Mouse (Mus musculus): Measurements from ENCODE around the gene Mtr.

Mtr gene

GRCm38 (mm10) chr13:12257391-12258380 lies at the start of gene Mtr:
Gene Mtr (minus strand): TSS chr13:12258113.
- peak; percentile 92 for DNase-seq (ENCODE audit: low spot score)

DNA sequence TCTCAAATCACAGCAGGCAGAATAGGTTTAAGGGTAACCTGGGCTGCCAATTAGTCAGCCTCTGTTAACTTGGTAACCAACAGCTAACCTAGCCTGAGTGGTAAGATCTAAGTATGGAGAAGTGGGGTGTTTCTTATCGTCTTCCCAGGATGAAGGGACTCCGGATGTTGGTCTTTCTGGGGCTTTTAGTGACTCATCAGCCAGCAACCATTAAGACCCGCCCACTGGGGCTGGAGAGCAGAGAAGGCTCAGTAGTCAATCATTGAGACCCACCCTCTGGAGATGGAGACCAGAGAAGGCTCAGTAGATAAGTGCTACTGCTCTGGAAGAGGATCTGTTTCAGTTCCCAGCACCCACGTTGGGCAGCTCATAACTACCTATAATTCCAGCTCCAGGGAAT lies 49.4 kb upstream of the Mtr start:
- DNase-seq (ENCODE audit: low spot score): no peak

DNA sequence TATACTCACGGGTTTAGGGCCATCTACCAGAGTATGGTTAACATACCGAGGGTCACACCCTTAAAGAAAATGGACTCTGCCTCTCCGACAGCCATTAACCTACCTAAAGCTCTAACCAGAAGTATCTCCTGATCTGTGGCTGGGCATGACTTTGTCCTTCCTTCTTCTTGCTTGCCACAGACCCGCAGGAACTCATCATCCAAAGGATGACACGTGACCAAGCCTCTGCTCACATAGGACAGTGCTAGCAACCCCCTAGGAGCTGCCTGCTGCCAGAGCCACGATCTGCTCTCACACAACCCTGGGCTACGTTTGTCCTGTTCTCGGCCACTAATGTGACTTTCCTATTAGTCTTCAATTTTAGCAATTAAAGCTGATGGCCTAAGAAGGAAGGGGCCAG lies 47.6 kb upstream of the Mtr start:
- DNase-seq (ENCODE audit: low spot score): no peak

DNA sequence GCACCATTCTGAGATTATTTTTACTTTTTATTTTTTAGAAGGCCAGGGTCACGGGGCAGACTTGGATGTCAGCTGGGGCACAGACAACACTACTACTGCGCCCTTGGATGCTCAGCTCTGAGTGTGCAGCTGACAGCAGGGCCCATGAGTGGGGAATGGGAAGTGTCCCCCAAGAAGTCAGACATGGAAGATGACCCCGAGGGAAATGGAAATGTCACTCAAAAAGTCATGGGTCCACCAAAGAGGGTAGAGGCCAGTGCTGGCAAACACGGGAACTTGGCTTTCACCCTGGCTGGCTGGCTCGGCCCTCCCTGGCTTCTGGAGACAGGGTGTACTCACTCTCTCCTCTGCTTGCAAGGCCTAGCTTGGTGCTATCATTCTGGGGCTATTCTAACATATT lies 47.1 kb upstream of the Mtr start:
- no peak for DNase-seq (ENCODE audit: low spot score)

GRCm38 (mm10) chr13:12297777-12298176 lies 39.9 kb upstream of the Mtr start:
- DNase-seq (ENCODE audit: low spot score): no peak

GRCm38 (mm10) chr13:12296701-12297100 lies 38.8 kb upstream of the Mtr start:
- DNase-seq (ENCODE audit: low spot score): no peak

DNA sequence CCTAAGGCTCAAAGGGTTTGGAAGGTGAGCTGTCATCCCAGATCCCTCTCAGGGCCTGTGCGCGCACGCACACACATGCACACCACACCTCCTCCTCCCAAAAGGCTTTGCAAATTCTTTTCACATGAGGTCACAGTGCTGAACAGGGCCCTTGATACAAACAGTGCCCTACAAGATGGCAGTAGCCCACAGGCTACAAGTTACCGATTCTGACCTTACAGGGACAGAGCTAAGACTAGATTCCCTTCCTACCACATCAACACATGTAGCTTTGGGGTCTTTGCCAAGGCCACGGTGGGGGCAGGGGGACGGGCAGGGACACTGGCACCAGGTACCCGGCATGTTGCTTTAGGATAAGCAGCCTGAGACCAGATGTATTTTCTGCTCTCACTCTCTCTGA lies 35.9 kb upstream of the Mtr start:
- DNase-seq (ENCODE audit: low spot score): no peak

GRCm38 (mm10) chr13:12290700-12291099 lies 32.8 kb upstream of the Mtr start:
- DNase-seq (ENCODE audit: low spot score): no peak

DNA sequence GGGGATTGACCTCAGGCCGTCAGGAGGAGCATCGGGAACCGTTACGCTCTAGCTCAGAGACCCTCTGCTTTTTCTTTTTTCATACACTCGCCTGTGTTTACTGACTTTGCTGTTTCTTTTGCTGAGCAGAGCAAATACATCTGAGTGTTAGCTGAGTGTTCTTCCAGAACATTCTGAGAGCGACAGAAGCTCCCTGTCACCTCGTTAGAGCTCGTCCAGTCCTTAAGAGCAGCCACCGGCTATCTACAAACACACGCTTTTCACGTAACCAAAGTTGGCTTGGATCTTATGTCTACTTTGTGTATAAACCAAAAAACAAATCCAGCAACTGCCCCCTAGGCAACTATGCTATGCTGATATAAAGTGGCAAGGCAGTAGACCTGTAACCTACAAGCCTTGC lies 26.6 kb upstream of the Mtr start:
- DNase-seq (ENCODE audit: low spot score): no peak

GRCm38 (mm10) chr13:12283826-12284225 lies 25.9 kb upstream of the Mtr start:
- DNase-seq (ENCODE audit: low spot score): no peak

DNA sequence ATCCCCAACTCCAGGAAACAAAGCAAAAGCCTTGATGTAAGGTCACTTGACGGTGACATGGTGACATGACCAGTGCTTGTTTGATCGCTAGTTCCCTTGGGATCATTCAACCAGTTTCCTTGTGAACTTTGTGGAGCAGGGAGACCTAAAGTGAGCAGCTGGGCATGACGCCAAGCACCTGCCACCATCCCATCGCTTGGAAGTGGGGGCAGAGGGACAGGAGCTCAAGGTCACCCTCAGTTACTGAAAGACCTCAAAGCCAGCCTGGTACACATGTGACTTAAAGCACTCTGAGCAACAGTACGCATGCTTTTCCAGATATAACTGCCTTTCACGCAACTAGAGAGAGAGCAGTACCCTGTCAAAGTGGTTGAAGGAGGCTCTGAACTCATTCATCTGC lies 16.8 kb upstream of the Mtr start:
- no peak for DNase-seq (ENCODE audit: low spot score)

GRCm38 (mm10) chr13:12274220-12274619 lies 16.3 kb upstream of the Mtr start:
- no peak for DNase-seq (ENCODE audit: low spot score)

- DNase-seq (ENCODE audit: low spot score): no peak
Observed at GRCm38 (mm10) chr13:12272953-12273352, 15.0 kb upstream of the Mtr start.

DNA sequence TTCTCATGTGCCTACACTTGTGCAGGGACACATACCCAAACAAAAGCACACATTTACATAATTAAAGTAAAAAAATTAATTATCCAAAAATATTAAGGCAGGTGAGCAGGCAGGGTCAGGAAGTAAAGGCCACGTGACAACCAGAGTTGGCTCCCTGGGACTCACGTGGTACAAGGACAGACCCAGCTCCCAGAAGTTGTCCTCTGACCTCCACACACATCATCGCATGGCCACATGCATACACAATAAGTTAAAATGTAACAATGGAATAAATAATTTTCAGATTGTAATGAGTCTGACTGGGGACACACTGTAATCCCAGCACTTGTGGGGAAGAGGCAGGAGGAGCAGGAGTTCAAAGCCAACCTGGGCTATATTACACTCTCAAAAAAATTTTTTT lies 10.1 kb upstream of the Mtr start:
- DNase-seq (ENCODE audit: low spot score): no peak

- DNase-seq (ENCODE audit: low spot score): no peak
Observed at GRCm38 (mm10) chr13:12267097-12267496, 9.2 kb upstream of the Mtr start.

DNA sequence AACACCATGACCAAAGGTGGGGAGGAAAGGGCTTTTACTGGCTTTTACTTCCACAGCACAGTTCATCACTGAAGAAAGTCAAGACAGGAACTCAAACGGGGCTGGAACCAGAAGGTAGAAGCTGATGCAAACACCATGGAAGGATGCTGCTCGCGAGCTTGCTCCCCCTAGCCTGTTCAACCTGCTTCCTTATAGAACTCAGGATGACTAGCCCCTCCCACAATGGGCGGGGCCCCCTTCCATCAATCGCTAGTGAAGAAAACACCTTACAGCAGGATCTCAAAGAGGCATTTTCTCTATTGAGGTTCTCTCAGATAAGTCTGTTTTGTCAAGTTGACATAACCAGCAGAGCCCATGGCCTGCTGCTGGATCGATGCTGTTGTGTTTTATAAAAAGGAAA lies 6.1 kb upstream of the Mtr start:
- no peak for DNase-seq (ENCODE audit: low spot score)

- no peak for DNase-seq (ENCODE audit: low spot score)
Observed at GRCm38 (mm10) chr13:12261505-12261904, 3.6 kb upstream of the Mtr start.

GRCm38 (mm10) chr13:12256871-12257390 lies 982 bp downstream of the Mtr start:
- no peak for DNase-seq (ENCODE audit: low spot score)

DNA sequence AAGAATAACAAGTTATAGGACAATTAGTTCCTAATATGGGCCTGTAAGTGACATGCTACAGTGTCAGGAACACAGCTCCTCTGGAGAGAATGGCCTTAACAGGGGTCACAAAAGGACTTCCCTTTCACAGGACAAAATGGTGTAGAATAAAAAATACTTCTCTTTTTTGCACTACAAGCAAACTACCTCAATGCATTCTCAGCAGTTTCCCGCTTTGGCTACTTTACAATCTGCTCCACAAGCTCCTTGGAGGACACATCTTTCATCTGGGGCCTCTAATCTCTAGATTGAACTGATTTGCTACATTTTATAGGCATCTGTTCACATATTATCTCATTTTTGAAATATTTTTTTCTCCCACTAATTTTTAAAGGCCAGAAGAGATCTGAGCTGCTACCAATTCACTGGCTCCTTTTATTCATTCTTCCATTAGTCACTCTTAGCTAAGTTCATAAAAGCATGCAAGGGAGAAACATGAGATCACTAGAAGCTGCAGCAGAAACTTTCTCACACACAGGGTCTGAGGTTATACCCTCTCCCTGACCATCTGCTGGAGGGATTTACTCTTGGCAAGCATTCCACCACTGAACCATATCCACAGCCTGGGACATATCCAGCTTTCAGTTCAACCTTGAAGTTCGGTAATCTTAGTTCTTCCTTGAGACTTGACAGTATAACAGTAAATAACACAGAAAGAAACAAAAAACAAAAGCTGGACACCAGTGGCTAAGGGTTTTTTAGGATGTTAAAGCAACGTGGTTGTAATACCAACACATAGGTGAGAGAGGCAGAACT lies 1.8 kb downstream of the Mtr start:
- DNase-seq (ENCODE audit: low spot score): no peak

- no peak for DNase-seq (ENCODE audit: low spot score)
Observed at GRCm38 (mm10) chr13:12250496-12250895, 7.4 kb downstream of the Mtr start.

DNA sequence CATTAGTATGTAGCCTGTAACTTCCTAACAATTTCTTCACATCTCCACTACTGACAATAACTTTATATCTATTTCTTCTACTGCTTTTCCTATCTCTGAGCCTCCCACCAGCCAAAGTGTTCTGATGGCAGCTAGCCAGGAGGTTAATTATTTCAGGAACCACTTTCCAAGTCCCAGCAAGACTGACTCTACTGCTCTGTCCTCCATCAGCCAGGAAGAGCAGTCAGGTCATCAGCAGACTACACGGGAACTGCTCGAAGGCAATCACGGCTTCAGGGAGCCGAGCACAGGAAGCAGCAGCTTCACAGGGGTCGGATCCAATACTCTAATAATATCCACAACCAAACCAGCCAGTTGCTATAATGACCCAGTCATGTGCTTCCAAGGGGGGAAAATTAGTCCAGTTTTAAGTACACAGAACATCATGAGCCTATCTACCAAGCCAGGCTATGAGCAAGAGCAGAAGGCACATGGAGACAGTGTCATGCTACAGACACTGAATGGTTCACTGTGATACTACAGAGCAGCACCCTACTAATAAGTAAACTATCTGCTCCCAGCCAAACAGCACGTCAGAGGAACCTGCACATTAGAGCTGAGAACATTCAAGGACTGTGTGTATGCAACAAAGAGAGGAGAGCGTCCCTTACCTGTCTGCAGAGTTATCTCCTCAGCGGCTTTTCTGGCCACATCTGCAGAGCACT lies 8.6 kb downstream of the Mtr start:
- no peak for DNase-seq (ENCODE audit: low spot score)

DNA sequence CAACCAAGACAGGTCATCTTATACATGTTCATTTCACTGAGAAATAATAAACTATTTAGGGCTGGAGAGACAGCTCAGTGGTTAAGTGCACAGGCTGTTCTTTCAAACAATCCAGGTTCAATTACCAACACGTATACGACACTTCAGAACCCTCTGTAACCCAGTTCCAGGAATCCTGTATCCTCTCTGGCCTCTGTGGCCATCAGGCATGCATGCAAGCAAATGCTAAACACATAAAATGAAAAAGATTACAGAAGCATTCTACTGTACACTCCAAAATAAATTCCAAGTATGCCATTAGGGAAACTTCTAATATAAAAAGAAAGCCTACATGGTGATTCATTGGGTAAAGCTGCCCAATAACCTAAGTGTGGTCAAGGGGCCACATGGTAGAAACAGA lies 12.0 kb downstream of the Mtr start:
- DNase-seq (ENCODE audit: low spot score): no peak
